Mouse (Mus musculus) adrenal gland, adult 2 months (tissue): ENCODE measurements around the gene Rps27rt. TPM values are rescaled to one million over a fixed set of nuclear protein-coding genes. Genes with fewer than 3 reads are reported as not detected.
"Not testable (repeated sequence)": the region's sequence is repeated elsewhere in the genome, so short reads cannot be mapped to it uniquely, and the experiment has no call there.

Experiments
- DNase-seq: peaks from one replicate; pipeline ENCODE4 v3.0.0; 2021
- polyA plus RNA-seq: library from polyadenylated mRNA; depleted of rRNA; stranded (reverse); fragments of >200 nt; gene quantifications from 2 replicates; pipeline ENCODE4 v1.2.3, GENCODE M21; 2012
- total RNA-seq, 2 experiments: library from RNA; stranded (reverse); gene quantifications; 2 replicates each; pipeline ENCODE4 v1.2.3; 2021

The Rps27rt gene
- total and polyA plus RNA-seq, 3 experiments: 2.8 to 63.5 (median 29.7) TPM

DNA sequence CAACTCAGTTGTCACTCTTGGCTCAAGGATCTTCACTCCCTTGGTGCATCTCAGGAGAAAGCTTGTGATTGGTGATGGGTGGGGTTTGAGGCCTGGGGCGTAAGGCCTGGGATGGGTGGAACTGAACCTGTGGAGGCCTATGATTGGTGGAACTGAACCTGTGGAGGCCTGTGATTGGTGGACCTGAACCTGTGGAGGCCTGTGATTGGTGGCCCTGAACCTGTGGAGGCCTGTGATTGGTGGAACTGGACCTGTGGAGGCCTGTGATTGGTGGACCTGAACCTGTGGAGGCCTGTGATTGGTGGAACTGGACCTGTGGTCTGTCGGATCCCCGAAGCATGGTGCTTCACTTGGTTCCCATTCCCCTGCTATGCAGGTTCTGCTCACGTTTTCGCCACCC is 3.2 kb upstream of the Rps27rt start:
- no peak for DNase-seq

DNA sequence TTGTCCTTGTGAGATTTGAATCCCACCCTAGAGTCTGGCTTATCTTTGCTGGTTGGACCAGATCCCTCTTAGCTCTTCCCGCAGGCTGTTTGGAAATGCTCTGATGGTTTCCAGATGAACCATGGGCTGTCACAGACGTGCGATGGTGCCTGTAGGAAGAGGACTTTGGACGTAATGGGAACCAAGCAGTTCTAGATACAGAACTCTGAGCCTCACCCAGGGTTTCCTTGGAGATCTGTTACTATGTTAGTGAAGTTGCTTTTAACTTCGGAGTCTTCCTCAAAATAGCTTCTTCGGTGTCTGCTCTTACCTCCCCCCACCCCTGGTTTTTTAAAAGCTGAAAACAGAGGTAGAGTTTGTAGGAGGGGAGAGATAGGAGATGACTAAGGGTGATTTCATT is 2.6 kb downstream of the Rps27rt start:
- DNase-seq: no peak

DNA sequence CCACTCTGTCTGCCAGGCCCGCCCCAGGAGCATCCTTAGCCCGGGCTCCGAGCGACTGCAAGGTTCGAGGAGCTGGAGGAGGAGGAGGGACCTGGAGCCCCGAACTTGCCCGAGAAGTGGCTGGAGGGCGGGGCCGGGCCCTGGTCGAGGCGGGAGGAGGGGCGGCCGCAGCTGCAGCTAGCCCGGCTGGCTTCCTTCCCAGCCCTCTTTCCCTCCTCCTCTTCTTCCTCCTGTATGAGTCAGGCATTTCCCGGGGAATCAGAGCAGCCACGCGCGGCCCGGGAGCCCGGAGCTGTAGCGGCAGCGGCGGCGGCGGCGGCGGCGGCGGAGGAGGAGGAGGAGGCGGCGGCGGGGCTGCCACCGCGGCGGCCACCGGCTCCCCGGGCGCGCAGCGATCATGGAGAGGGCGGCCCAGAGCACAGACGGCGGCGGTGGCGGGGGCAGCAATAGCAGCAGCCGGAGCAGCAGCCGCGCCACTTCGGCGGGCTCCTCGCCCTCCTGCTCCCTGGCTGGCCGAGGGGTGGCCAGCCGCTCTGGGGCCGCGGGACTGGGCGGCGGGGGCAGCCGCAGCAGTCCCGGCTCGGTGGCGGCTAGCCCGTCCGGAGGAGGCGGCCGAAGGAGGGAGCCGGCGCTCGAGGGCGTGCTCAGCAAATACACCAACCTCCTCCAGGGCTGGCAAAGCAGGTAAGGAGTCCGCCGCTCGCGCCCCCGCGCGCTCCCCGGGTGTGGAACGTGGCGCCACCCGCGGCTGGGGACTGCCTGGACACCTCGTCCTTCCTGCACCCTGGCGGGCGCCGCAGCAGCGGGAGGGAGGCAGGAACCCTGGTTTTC is 4.0 kb downstream of the Rps27rt start, which contains the start of gene Osbpl10:
Gene Osbpl10 (plus strand): TSS at position 289 of the 831 bp plus-strand sequence.
- peak; percentile 92 for DNase-seq

DNA sequence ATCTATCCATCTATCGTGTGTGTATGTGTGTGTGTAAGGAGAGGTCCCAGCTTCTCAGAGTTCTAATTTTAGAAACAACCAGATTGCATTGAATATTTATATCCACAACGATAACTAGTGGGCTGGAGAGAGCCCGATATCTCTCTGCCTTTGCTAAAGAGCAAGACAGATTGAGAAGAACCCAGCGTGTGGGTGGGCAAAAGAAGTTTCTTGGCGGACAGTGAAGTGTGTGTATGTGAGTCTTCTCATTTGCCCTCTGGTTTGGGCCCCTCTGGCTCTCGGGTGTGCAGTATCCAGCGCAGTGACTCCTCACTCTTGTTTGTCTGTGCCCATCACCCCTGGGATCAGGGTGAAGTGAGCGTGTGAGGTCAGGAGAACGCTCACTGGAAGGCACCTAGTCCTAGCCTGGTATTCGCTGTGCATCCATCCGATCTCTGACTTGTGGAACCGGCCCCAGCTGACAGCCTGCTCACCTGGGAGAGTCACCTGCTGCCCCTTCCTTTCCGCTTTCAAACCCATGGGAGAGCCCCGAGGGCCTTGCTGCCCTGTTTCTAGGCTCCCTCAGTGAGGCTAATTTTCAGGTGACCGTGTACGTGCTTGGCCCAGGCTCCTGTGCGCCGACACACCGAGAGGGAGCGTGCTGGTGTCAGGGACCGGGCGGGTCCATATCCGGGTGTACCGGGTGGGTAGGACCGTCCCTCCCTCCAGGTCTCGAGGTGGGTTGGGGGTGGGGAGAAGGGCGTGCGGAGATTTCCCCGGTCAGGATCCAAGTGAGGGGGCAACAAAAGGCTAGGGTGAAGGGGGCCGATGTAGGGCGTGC is 4.9 kb downstream of the Rps27rt start:
- DNase-seq: no peak

DNA sequence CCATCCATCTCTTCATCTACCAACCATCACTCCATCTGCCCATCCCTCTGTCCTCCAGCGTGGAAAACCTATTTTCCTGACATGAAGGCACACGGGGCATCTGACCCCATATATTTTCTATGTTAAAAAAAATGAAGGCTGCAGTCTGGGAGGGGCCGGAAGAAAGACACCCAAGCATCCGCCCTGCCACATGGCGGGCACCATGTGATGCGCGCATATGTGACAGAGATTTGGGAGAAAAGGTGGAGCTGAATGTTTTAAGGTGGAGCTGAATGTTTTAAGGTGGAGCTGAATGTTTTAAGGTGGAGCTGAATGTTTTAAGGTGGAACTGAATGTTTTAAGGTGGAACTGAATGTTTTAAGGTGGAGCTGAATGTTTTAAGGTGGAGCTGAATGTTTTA is 16.3 kb downstream of the Rps27rt start:
- not testable (repeated sequence) for DNase-seq

DNA sequence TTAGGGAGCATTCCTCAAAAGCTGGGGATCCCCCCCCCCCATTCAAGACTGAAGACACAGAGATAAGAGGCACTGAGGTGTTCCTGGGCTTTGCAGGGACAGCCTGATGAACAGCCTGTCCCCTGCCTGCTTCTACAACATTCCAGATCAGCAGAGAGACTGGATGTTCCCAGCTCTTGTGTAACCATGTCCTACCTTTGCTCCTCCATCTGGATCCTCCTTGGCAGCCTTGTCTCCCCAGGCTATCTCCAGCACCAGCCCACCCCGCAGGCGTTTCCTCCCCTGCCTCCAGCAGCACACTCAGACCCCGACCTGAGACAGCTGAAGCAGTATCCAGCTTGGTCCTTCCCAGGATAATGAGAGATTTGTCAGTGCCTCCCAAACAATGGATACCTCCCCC is 18.4 kb downstream of the Rps27rt start:
- no peak for DNase-seq

DNA sequence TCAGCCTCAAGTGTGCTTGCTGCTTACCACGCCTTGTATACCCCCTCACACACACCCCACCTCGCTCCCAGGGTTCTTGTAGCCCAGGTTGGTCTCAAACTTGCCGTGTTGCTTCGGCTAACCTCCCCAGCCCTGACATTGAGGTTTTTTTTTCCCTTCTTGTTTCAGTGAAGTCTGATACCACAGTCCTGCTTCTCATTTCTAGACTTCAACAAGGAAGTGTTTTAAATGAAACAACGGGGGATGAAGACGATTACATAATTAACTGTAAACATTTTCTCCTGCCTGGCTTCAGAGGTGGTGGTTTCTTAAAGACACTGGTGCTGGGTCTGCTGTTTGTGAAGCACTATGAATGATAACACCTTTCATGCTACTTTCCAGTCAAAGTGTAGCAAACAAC is 21.7 kb downstream of the Rps27rt start:
- no peak for DNase-seq

DNA sequence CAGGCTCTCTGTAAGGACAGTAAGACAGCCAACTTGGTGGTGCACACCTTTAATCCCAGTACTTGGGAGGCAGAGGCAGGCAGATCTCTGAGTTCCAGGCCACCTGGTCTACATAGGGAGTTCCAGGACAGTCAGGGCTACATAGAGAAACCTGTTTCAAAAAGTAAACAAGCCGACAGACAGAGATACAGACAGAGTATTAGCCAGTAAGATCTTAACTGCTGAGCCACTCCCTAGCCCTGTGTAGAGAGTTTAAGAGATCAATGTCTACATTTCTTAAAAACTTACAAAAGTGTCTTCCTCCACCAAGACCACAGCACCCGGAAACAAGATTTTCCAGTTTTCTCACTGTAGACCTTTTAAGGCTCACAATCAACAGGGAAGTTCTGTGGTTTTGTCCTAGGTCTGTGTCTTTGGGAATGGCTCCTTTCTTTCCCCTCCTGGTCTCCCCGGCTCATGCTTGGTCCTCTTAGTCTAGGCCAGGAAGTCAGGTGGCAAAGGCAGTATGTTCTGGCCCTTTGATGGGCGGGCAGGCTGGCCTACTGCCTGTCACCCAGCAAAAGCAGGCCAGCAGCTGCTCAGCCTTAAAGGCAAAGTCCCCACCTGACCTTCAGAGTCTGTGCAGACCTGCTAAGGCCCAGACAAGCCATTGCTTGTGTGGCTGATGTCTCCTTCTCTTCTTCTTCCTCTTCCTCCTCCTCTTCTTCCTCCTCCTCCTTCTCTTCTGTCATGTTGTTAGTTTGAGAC is 22.3 kb downstream of the Rps27rt start:
- DNase-seq: peak; percentile 16

DNA sequence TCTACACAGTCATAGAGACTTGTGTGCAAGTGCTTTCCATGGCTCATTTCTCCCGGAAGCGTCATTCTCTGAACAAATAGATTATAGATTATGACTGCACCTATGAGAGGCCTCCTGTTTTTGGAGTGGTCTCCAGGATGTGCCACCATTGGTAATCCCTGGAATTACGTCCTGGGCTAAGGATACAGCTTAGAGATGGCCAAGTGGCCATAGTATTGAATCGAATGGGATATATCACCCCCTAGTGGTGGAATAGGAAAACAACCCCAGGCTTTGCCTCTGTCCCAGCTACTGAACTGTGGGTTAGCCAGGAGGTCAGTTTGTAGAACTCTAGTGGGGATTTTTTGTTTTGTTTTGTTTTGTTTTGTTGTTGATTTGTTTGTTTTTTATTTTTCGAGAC is 25.6 kb downstream of the Rps27rt start:
- peak; percentile 39 for DNase-seq

DNA sequence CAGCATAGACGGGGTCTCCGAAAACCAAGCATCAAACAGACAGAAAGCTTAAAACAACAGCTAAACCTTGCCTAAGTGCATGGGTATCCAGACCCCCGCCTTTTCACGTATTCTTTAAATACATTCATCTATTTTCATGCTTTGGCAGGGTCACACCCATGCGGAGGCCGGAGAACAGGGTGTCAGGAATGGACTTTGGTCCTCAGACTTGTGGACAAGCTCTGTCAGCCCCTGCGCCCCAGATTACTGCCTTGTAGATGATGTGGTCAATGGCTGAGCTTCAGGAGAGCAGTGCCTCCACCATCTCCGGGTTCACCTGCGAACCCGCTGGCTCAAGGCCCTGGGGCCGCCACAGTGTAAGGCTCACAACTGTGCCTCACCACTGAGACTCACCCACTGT is 27.2 kb downstream of the Rps27rt start:
- DNase-seq: no peak

DNA sequence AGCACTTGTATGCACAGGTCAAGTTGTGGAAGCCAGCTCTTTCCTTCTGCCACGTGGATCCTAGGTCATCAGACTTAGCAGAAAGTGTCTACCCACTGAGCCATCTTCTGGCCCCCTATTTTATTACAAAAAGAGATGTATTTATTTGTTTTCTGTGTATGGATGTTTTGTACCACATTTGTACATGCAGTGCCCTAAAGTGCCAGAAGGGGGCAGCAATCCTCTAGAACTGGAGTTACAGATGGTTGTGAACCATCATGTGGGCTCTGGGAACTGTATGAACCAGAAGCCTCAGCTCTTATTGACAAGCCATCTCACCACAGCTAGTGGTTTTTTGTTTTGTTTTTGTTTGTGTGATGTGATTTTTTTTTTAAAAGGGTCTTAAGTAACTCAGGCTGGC is 29.7 kb downstream of the Rps27rt start:
- no peak for DNase-seq

DNA sequence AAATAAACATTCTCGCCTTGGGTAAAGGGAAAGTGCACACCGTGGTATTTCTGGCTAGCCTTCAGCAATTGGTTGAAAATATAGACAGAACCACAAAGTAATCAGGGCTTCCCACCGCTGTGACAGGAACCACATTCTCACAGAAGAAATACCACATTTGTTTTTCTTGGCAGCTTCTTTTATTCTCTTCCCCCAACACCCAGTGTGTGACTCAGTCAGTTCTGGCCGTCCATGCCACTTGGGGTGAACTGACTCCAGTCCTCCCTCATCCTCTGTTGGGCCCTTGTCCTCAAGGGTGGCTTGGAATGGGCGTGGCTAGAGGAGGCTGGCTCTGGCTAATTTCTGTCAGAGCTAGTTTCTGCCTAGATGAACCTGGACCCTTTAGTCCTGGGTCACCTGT is 34.1 kb downstream of the Rps27rt start:
- peak; percentile 75 for DNase-seq

DNA sequence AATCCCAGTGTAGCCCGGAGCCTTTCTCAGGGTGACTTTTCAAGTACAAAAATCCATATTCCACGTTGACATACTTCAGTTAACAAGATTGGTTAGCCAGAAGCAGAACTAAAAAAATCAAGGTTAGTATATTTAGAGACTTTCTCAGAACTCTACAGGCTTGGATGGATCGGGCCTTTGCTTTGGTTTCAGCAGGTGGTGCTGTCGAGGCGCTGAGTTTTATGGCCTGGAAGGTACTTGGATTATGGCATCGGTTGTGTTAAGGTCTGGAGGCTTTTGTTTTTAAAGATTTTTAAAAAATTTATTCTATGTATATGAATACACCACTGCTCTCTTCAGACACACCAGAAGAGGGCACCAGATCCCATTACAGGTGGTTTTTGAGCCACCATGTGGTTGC is 37.0 kb downstream of the Rps27rt start:
- DNase-seq: no peak

DNA sequence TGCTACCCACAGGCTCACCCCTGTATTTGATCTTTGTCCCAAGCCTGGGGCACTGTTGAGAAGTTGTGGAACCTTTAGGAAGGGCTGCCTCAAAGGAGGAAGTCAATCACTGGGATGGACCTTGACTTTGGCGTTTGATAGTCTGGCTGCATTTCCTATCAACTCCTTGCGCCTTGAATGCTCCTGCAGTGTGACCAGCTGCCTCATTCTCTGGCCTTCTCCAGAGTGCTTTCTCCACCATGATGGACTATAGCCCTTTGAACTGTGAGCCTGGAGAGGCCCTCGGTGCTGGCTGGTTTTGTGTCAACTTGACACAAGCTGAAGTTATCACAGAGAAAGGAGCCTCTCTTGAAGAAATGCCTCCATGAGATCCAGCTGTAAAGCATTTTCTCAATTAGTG is 37.9 kb downstream of the Rps27rt start:
- no peak for DNase-seq

DNA sequence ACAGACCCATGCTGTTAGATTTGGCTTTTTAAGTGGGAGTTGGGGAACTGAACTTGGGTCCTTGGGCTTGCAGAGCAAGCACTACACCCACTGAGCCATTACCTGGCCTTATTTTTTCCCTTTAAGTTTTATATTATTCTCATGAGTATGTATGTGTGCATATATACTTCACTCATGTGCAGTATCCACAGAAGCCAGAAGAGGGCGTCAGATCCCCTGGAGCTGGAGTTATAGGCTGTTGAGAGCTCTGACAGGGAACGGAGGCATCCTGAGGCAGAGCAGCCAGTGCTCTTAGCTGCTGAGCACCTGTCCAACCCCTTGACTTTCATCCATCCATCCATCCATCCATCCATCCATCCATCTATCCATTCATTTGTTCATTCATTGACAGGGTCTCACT is 45.9 kb downstream of the Rps27rt start:
- DNase-seq: no peak

DNA sequence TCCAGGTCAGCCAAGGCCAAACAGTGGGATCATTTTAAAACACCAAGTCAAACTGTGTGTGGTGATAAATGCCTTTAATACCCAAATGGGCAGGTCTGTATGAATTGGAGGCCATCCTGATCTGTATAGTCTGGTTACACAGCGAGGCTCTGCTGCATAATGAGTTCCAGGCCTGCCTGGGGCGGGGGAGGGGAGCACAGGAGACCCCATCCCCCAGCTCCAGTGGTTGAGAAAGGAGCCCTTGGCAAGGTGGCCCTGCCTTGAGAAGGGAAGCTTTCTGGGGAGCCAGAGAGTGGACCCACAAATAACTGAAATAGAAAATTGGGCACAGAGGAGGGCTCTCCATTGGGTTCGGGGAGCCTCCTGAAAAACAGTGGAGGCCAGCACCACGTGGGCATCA is 47.2 kb downstream of the Rps27rt start:
- no peak for DNase-seq

DNA sequence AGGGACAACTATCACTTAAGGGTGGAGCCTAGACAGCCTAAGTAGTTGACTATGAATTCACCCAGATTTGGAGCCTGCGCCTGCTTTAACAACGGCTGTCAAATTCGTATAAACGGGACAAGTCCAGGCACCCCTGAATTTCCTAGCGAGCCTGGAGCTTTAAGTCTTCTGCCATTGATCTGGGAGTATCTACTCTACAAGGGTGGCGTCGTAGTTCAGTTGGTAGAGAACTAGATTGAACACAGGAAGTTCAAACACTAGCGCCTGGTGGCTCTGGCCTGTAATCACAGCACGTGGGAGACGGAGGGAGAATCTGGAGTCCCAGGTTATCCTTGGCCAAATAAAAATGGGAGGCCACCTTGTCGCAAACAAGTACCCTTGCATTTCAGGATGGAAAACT is 48.3 kb downstream of the Rps27rt start:
- DNase-seq: no peak

DNA sequence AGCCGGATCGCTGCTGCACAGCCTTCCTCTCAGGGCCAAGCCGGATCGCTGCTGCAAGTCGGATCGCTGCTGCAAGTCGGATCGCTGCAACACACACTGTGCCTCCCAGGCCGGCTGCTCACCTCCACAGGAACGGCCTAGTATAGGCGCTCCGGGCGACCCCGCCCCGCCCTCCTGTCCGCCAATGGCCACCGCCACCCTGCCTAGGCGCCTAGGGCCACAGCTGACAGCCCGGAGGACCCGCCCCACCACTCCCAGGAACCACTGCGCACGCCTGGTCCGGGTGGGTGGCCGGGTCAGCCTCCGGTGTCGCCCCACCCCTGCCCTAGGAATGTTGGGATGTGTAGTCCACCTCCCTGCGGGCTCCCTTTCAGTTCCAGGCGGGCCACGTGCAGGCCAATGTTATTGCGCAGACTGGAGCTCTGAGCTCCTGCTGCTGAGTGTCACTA is 48.8 kb downstream of the Rps27rt start, which contains the start of gene Gpd1l:
Gene Gpd1l (minus strand): TSS at position 265 of the 449 bp plus-strand sequence.
- peak; percentile 100 for DNase-seq

DNA sequence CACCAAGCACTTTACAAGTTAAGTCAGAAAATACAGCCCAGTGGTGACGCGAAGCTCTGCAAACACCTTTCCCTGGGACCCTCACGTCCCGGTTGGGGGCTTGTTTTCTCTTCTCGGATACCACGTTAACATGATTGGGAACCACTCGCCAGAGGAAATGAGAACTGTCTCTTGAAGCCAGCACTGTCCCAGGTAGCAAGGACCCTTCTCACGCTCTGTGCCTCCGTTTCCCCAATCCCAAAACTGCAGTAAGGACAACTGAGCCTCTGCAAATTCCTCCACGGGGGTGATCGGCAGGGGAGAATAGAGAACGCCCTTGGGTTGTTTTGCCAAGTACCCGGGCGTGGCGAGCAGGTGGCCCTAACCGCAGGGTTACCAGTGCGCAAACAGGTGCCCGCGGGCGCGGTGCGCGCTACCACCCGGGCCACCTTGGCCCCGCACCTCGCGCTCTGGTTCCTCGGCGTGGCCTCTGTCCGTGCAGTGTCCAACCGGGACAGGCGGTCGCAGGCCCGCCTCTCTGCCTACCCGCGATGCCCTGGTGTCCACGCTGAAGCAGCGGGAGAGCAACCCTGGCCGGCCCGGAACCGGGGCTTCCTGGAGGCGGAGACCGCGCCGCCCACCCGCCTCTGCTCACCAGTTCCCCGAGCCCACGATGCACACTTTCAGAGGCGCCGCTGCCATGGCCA is 49.4 kb downstream of the Rps27rt start:
- no peak for DNase-seq

DNA sequence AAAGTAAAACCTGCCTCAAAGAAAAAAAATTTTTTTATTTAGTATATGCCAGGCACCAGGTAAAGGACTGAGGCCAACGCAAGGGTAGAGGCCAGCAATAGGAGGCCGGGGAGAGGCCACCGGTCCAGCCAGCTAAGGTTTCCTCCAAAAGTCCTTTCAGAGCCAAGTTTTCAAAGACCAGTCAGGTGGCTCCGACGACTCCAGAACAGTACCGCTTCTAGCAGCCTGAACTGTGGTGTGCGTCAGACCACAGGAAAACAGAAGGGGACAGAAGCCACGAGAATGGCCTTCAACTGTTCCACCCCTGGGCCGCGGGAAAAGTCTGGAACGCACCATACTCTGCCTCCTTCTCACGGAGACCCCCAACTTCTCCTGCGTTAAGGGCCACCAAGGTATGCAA is 49.9 kb downstream of the Rps27rt start:
- DNase-seq: peak; percentile 65
